Mouse (Mus musculus) cortical plate, adult 2 months (tissue): ENCODE data around the gene Dbh. TPM values are rescaled to one million over a fixed set of nuclear protein-coding genes. Genes with fewer than 3 reads are reported as not detected.

ENCODE experiments used
- H3K27ac ChIP-seq: fragments of 200-500 bp; 2 replicates; pipeline ENCODE4 v1.5.1; 2012; ENCODE audit warnings: low read length, control low read depth, inconsistent platforms; ENCODE audit not compliant: insufficient read depth
- H3K4me1 ChIP-seq: fragments of 200-500 bp; 2 replicates; pipeline ENCODE4 v1.6.1; 2011; ENCODE audit warnings: low read length; ENCODE audit not compliant: control insufficient read depth, insufficient read depth
- H3K4me3 ChIP-seq: fragments of 200-500 bp; 2 replicates; pipeline ENCODE4 v1.5.1; 2011; ENCODE audit warnings: mild to moderate bottlenecking, low read length, control low read depth; ENCODE audit not compliant: insufficient read depth
- CTCF ChIP-seq: fragments of 200-500 bp; IDR thresholded peaks from 2 replicates; pipeline ENCODE4 v1.5.1; 2011; ENCODE audit warnings: mild to moderate bottlenecking, control low read depth, low read length; ENCODE audit not compliant: insufficient read depth; ENCODE audit errors: extremely low read depth
- POLR2A ChIP-seq: fragments of 200-500 bp; IDR thresholded peaks from 2 replicates; pipeline ENCODE4 v1.6.1; 2011; ENCODE audit warnings: mild to moderate bottlenecking, low read length, control low read depth; ENCODE audit not compliant: insufficient read depth; ENCODE audit errors: extremely low read depth
- polyA plus RNA-seq: library from polyadenylated mRNA; depleted of rRNA; stranded (reverse); fragments of >200 nt; gene quantifications from 2 replicates; pipeline ENCODE4 v1.2.3, GENCODE M21; 2012

Dbh gene
- polyA plus RNA-seq, 1 experiment, result 0.31 TPM

DNA sequence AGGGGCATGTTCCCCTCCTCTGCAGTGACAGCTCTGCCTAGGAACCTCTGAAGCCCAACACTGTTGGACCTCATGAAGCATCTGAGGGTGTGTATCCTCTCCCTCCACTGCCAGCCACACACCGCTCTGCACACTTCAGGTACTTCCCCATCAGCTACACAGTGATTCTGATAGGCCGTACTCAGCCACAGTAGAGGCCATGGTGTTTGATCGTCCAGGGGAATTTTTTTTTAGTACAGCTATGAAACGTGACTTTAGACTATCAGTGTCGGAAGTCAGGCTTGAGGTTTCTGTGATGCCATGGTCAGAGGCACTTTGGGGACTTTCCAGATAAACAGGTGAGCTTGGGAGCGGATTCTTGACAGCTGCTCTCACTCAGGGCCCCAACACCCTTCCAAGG, 22.5 kb downstream of the Dbh start:
- no peak for TF ChIP-seq POLR2A
- no peak for TF ChIP-seq CTCF
- H3K4me3 ChIP-seq, result no peak overlapping the region
- H3K4me1 ChIP-seq, result no peaks in the 10 kb centered on the region
- H3K27ac ChIP-seq, result no peak overlapping the region

DNA sequence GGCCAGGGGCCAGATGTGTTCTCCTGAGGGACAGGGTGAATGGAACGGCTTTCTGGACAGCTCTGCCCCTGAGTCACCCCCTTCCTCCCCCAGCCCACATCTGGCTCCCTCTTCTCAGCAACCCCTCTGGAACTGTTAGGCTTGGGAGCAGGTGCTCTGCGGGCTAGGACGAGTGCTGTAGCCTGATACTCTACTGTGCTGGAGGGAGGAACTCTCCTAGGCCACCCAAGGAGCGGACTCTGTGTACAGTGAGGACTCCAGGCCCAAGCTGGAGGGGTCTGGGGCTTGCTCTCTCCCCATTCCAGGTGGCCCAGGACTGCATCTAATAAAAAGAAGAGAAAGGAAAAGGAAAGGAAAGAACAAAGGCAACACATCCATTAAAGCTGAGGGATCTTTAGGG, 25.0 kb downstream of the Dbh start:
- H3K4me3 ChIP-seq, result no peak overlapping the region
- H3K27ac ChIP-seq, result no peak overlapping the region
- H3K4me1 ChIP-seq, result no peaks in the 10 kb centered on the region
- no peak for TF ChIP-seq CTCF
- no peak for TF ChIP-seq POLR2A

DNA sequence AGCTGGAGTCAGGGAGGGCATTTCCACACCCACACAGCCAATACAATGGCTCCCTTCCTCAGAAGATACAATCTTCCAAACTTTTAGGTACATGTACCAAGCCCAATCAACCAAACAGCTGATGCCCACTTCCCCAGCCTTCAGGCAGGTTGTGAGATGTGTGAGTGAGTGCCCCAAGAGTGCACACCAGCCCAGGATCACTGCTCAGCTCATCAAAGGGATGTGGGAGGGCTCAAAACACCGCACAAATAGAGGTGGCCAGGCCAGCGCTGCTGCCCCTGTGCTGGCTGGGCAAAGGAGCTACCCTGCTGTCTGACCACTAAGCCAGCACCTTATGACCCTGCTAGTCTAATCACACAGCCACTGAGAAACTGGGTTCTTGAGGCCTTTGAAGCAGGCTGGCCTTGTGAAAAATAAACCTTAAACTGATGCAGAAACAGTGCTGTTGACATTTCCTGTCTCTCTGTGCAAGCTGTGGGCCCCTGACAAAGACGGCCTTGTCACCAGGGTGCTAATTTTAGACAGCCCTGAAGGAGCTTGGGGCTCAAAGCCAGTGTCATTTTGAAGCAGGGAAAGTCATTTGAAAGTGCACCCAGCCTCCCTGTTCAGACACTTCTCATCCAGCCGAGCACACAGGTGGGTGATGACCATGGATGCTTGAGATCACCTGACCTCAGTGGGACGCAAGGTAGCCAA, 33.7 kb downstream of the Dbh start:
- TF ChIP-seq CTCF (no peak), POLR2A (no peak)
- no peak overlapping the region for H3K4me3 ChIP-seq
- H3K27ac ChIP-seq, result no peak overlapping the region
- H3K4me1 ChIP-seq, result peaks cover 1% of the 10 kb centered on the region; the same call in 1 of the 2 replicates

DNA sequence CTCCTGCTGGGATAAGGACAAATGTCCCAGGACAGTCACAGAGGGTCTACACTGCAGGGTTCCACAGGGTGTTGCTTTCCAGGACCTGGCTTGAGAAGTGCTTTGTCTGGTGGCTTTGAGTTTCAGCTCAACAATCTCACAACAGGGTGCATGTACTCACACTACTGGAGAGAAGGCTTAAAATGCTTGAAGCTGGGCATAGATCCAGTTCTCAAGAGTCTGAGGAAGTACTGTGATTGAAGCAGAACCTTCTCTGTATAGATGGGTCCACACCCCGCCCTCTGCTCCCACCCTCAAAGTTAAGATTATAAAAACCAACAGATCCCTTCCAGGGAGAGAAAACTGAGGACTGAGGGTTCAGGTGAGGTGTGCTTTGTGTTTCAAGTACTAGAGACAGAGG, 35.6 kb downstream of the Dbh start:
- H3K4me3 ChIP-seq, result no peak overlapping the region
- H3K27ac ChIP-seq, result no peak overlapping the region
- TF ChIP-seq POLR2A (no peak), CTCF (no peak)
- H3K4me1 ChIP-seq, result peaks cover 1% of the 10 kb centered on the region; the same call in 1 of the 2 replicates

DNA sequence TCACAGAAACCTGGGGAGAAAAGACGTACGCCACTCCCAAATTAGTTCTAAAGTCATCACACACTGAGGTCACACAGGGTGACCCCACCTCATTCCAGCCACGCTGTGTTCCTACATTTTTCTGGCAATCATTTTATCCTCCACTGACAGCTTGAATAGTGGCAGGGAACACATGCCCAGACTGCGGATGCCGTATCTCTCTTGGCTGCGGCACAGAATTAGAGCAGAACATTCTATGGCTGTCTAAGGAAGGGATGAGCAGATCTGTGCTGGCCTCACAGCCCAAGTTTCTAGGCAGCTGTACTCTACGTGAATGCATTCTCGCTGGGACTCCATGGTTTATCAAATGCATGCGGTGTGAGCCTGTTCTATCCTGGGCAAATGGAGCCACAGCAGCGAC, 40.6 kb downstream of the Dbh start:
- H3K27ac ChIP-seq, result no peak overlapping the region
- no peak for TF ChIP-seq POLR2A
- TF ChIP-seq CTCF, result no peak
- H3K4me1 ChIP-seq, result no peaks in the 10 kb centered on the region
- no peak overlapping the region for H3K4me3 ChIP-seq

DNA sequence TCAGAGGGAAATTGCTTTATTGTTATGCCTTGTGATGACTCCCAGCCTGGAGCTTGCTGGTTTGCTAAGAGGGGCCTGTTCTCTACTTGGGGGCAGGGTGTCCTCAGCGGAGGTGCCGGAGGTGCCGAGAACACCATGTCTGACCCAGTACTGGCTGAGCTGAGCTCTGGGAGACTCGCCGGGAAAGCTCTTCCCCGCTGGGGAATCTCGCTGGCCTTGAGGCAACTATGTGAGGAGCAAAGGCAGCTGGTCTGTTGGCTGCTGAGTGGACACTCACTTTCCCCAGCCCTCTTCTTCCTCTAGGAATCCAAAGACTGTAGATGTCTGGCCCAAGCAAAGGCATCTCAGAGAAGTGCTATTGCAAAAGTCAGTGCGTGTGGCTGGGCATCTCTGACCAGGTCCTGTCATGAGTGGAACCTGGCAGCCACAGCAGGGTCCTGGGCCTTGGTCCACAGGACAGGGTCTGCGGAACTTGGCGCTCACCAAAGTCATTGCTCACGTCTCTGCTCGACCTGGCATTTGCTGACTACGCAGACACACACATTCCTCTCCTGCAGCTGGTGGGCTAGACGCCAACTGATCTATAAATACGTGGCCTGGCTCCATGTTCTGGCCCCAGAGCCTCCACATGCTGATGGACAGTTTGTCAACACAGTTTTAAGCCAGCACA, 41.2 kb downstream of the Dbh start:
- Histone ChIP-seq H3K27ac (no peak overlapping the region), H3K4me3 (no peak overlapping the region), H3K4me1 (no peaks in the 10 kb centered on the region)
- TF ChIP-seq POLR2A (no peak), CTCF (no peak)

DNA sequence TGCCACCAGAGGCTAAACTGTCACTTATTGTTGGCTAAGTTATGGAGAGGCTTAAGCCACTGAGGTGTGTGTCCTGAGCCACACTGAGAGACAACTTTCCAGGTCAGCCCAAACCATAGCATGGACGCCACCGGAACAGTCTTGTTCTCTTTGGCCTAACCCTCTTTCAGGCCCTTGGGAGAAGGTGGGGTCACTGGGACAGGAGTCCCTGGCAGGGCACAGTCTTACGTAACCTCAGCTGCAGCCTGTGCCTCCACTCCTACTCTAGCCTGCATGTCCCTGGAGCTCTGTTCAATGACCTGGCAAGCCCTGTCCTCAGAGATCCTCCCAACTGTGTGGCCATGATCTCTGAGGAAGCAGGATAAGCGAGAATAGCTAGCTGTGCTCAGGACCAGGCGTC, 42.1 kb downstream of the Dbh start:
- Histone ChIP-seq H3K4me3 (no peak overlapping the region), H3K27ac (no peak overlapping the region), H3K4me1 (peaks cover 4% of the 10 kb centered on the region)
- TF ChIP-seq CTCF (no peak), POLR2A (no peak)

DNA sequence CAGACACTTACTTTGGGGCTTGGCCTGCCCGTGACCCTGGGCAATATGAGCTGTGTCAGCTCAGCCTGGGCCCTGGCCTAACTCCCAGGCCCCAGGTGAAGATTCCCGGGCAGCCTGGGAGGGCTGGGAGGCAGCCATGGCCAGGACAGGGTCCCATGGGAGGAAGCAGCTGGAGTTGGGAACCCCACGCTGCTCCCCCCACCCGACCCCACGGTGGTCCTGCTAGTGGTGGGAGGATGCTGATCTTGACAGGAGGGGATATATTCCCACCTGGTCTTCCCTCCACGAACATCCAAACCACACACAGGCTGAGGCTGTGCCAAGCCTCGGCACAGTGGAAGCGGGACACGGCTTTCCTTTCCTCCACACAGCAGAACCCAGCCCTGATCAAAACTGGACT, 44.3 kb downstream of the Dbh start:
- Histone ChIP-seq H3K4me3 (no peak overlapping the region), H3K4me1 (peaks cover 6% of the 10 kb centered on the region), H3K27ac (no peak overlapping the region)
- no peak for TF ChIP-seq CTCF
- no peak for TF ChIP-seq POLR2A

DNA sequence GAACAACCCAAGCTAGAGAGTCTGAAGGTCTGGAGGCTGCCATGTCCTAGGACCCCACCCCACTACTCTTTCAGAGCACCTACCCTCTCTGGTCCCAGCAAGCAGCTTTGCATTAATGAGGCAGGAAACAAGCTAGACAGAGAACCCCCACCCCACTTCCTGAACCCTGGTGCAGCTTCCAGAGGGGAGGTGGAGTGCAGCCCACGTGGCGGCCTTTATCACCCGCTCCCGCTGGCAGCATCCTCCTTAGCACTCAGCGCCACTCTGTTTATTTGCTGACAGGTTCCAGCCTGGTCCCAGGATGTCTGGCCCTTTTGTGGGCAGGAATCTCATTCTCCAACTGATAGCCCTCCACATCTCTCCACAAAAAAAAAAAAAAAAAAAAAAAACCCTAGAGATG, 44.8 kb downstream of the Dbh start:
- no peak overlapping the region for H3K4me3 ChIP-seq
- peaks cover 6% of the 10 kb centered on the region for H3K4me1 ChIP-seq
- TF ChIP-seq POLR2A, result no peak
- TF ChIP-seq CTCF, result no peak
- H3K27ac ChIP-seq, result no peak overlapping the region

DNA sequence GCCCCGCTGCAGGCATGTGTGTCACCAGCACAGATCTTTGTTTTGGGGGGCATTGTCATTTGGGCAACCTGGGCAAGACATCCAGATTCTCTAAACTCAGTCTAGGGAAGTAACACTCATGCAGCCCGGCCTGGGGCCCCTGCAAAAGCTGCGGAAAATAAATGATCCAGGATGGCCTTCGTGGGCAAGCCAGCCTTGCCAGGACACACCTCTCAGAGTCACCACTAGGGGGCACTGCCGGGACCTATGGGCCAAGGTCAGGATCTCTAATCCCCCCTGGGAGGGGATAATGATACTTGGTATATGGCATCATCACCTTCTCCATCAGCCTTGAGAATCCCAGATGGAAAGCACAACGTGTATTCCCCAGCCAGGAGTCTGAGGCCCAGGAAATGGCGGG, 45.2 kb downstream of the Dbh start:
- TF ChIP-seq POLR2A (no peak), CTCF (peak; percentile 40)
- Histone ChIP-seq H3K4me1 (peaks cover 6% of the 10 kb centered on the region), H3K27ac (no peak overlapping the region), H3K4me3 (no peak overlapping the region)
